Mouse (Mus musculus): ENCODE results near the gene Wasf1.

Gene Wasf1

GRCm38 (mm10) chr10:40882831-40883643 lies at the start of gene Wasf1, which contains the start of gene Cdc40:
TSS of gene Wasf1 (plus strand) at chr10:40883475.
TSS of gene Cdc40 (minus strand) at chr10:40883311.
- DNase-seq (ENCODE audit: low read depth) = peak; percentile 95

GRCm38 (mm10) chr10:40840086-40840485 lies 43.2 kb upstream of the Wasf1 start:
- no peak for DNase-seq (ENCODE audit: low read depth)

DNA sequence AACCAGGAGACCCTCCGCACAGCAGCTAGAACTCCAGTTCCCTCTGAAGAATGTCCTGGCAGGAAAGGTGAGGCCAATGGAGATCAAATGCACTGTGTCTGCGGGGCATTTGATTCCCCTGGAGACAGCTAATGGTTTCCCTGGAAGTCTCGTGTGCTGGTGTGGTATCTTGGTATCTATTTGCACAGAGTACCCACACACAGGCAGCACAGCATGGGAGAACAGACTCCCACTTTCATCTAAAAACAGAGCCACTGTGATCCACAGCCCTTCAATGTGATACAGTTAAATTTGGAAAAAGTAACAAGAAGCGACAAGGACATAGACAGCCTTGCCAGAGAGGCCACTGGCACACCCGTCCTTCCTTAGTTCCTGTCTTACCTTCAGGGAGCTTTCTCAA lies 39.4 kb upstream of the Wasf1 start:
- DNase-seq (ENCODE audit: low read depth) = no peak

- DNase-seq (ENCODE audit: low read depth) = no peak
Observed at GRCm38 (mm10) chr10:40844546-40844945, 38.7 kb upstream of the Wasf1 start.

- no peak for DNase-seq (ENCODE audit: low read depth)
Observed at GRCm38 (mm10) chr10:40845626-40846025, 37.6 kb upstream of the Wasf1 start.

DNA sequence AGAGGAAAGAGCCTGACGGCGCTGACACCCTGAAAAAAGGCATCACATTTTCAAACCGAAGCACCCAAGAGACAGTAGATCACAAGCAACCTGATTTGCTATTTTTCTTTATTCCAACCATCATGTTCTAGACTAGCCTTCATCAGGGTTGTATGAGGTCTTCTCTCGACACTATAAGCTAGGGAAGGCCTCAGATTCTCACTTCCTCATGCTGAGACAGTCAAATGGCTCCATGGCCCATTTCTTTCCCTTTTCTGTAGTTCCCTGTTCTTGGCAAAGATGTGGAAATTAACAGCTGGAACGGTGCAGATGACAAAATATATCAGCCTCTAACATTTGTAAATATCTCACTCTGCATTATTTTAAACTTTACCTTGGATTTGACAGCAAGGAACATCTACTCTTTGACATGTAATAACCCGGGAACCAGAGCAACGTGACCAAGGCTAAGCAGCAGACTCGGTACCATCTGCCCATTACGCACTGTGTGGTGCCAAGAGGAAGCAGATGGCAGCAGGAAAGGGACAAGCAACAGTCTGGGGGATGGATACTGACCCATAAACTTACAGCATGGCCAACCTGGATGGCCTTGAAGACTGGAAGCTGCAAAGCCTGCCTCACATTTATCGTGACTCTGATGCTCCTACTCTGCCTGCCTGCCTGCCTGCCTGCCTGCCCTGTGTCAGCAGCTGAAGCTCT lies 36.0 kb upstream of the Wasf1 start:
- no peak for DNase-seq (ENCODE audit: low read depth)

- no peak for DNase-seq (ENCODE audit: low read depth)
Observed at GRCm38 (mm10) chr10:40850644-40851043, 32.6 kb upstream of the Wasf1 start.

DNA sequence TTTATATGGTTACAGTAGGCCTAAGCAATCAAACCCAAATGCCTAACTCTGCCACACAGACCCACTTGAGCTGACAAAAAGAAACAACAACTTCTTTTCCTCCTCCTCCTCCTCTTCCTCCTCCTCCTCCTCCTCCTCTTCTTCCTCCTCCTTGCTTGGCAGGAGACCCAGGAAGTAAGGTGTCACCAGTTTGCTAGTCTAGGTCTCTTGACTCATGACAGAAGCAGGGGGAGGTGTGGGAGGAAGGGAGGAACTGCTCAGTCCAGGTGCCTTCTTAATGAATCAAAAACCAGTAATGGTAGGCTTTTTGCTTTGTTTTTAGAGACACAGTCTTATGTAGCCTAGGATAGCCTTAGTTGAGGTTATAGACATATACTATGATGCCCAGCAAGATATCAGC lies 32.1 kb upstream of the Wasf1 start:
- no peak for DNase-seq (ENCODE audit: low read depth)

GRCm38 (mm10) chr10:40855616-40856015 lies 27.7 kb upstream of the Wasf1 start:
- no peak for DNase-seq (ENCODE audit: low read depth)

DNA sequence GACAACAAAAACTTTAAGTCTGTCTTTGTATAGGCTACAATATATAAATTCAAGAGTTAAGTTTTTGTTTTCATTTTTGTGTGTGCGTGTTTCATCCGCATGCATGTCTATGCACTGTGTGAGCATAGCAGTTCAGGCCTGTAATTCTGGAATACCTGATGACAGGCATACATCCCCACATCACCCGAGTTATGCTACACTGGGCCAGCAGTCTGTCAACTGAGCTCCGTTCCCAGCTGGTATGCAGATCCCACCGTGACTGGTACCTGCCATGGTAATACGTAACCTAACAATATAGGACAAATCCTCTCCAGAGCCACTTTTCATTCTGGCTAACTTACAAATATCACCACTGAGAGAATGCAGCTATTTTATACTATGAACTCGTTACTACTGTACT lies 26.6 kb upstream of the Wasf1 start:
- DNase-seq (ENCODE audit: low read depth) = no peak

- DNase-seq (ENCODE audit: low read depth) = no peak
Observed at GRCm38 (mm10) chr10:40857599-40857998, 25.7 kb upstream of the Wasf1 start.

- DNase-seq (ENCODE audit: low read depth) = no peak
Observed at GRCm38 (mm10) chr10:40868081-40868480, 15.2 kb upstream of the Wasf1 start.

DNA sequence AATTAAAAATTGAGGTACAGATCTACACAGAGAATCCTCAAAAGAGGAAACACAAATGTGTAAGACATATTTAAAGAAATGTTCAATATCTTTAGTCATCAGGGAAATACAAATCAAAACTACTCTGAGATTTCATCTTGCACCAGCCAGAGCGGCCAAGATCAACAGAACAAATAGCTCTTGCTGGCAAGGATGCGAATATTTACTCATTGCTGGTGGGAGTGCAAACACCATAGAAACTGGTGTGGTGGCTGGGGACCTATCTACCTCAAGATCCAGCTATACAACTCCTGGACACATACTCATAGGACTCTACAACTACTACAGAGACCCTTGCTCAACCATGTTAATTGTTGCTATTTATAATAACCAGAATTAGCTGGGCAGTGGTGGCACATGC lies 12.0 kb upstream of the Wasf1 start:
- DNase-seq (ENCODE audit: low read depth) = no peak

DNA sequence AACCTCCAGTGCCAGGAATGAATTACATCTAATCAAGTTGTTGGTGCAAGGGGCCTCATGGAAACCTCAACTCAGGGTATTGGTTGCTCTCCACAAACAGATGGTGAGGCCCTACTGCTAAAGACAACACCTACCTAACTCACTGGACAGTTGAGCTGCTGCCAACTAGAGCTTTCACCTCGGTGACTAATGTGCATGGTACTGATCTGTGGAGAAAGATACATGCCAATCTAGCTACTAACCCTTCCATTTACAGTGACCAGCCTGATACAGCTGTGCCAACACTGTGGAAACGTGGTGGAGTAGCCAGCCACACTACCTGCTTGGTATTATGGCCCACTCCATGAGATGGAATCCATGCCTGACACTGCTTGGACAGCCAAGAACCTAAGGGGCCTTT lies 11.2 kb upstream of the Wasf1 start:
- DNase-seq (ENCODE audit: low read depth) = no peak

DNA sequence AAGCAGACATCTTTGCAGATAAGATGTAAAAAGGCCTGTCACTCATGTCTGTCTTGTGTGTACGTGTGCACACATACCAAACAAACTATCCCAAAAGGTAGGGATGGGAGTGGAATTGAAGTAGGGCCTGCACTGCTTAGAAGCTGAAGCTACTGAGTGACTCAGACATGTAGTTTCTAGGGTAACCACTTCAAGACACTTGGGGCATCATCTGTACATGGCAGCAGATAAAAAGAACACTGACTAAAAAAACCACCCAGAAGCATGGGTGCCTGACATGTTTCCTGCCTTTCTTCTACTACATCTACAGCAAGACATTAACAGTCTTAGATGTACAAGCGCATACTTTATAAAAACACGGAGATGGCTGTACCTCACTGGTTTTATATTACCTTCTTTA lies 5.0 kb upstream of the Wasf1 start:
- DNase-seq (ENCODE audit: low read depth) = peak; percentile 68

DNA sequence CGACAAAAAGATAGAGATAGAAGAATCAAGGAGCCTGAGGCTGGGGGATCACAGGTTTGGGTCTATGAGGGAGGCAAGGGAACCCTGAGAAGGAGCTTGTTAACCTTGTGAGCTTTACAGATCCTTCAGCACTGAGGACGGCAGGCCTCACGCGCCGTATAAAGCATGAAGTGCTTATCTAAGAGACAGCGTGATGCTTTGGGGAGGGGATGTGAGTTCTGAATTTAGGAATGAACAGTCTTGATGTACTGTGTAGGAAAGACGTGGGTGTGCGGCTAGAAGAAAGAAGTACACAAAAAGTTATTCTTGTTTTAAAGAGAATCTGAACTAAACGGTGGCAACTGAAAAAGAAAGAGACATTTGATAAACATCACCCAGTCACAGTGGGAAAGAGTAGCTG lies 3.3 kb upstream of the Wasf1 start:
- DNase-seq (ENCODE audit: low read depth) = peak; percentile 30

DNA sequence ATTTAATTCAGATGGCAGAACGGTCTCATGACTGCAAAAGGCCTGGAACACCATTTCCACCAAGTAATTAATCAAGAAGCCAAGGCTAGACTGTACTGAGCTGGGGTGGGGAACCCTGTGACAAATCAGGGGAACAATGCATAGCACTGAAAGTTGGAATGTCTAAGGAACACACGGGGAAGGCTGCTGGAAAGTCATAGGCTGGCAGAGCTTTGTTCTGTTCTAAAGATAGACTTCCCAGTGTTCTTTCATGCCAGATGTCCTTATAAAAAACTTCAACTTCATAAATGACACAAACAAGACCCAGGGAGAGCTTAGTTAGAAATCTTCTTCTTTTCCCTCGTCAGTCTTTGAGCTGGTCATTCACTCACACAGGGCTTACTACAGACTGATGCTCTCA lies 2.0 kb upstream of the Wasf1 start:
- DNase-seq (ENCODE audit: low read depth) = no peak

GRCm38 (mm10) chr10:40882333-40882732 lies 942 bp upstream of the Wasf1 start:
- DNase-seq (ENCODE audit: low read depth) = no peak

DNA sequence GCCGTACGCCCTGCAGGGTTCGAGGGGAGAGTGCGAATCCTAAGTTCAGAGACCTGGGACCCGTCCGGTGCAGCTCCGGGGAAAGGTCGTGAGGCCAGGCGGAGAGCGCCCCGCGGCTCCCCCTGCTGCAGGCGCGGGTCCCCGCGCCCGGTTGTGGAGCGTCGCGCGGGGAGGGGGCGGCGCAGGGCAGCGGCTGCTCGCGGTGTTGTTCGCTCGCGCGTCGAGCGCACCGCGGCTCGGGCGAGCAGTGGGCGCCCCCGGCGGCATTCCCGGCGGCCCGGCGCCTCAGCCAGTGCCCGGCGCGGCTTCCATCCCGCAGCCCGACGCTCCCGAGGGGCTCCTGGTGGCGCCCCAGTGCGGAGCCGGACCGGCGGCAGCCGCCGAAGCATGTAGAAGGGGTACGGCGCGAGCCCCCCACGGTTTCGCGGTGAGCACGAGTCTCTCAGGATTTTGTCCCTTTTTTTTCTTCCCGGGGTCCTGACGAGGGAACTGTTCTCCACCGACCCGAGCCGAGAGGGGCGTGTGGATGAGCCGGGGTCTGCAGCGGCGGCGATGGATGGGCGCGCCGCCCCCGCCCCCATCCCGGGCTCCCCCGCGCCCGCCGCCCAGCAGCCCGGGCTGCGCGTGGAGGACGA lies 486 bp downstream of the Wasf1 start:
- no peak for DNase-seq (ENCODE audit: low read depth)

GRCm38 (mm10) chr10:40884279-40884806 lies 1.1 kb downstream of the Wasf1 start:
- DNase-seq (ENCODE audit: low read depth) = peak; percentile 37

DNA sequence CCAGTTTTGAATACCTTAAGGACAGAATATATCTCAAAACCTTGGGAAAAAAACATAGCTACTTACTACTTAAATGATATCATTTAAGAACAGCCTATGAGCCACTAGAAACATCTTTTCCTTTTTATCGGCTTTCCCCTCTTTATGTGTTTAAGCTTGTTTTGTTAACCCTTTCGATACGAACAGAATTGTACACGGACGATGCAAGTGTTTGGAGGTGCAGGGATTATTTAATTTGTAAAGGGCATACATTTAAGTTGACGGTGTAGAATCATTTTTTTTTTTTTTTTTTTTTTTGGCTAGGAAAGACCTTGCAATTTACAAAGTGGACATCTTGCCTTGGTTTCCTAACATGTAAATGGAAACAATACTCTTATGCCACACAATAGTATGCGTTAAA lies 2.2 kb downstream of the Wasf1 start:
- DNase-seq (ENCODE audit: low read depth) = peak; percentile 10

- DNase-seq (ENCODE audit: low read depth) = no peak
Observed at GRCm38 (mm10) chr10:40887316-40887715, 4.0 kb downstream of the Wasf1 start.

DNA sequence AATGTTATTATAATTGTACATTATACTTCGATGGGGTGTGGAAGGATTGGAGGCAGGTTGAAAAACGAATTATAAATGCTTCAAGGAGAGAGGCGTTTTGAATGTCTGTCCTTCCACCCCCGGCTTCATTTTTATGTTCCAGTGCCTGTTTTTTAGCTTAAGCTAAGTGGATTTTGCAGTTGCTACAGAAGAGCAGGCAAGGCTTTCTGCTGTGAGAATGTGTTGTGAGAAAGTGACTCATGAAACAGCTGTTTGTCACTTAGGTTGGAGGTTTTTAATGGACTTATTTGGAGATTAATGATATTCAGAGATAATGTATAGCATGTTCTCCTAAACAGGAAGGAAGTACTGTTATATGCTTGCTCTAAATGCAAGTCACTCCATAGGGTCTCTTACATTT lies 5.9 kb downstream of the Wasf1 start:
- no peak for DNase-seq (ENCODE audit: low read depth)

Measured in naive thymus-derived CD4-positive, alpha-beta T cell, adult 2 months (primary cell).